Mouse (Mus musculus): ENCODE data around the gene Zyx. TPM values are rescaled to one million over a fixed set of nuclear protein-coding genes. Genes with fewer than 3 reads are reported as not detected.

The Zyx gene
- polyA plus RNA-seq, 1 experiment from 2014 or later: 34.8 TPM

DNA sequence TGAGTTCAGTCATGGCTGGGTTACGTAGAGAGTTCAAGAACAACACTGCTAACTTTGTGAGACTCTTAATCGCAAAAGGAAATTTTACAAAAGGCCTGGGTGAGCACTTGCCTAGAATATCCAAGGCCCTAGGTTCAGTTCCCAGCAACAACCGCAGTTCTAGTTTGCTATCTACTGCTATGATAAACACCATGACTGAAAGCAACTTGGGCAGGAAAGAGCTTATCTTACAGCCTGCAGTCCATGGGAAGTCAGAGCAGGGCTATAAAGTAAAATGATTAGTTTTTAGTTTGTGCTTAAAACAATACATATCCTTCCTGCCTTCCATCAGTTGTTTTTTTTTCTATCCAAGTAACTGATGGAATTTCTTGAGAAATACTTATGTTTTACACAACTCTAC lies 22.9 kb upstream of the Zyx start:
- no peaks in the 10 kb centered on the region for H3K27me3 ChIP-seq (replicated peaks; ENCODE audit: control insufficient read depth, insufficient read depth, low read length)
- no peak overlapping the region for H3K27ac ChIP-seq (ENCODE audit: low read depth, low read length)
- no peak overlapping the region for H3K9ac ChIP-seq (ENCODE audit: low read length)
- H3K4me2 ChIP-seq (ENCODE audit: low read length): no peak overlapping the region
- peaks cover 4% of the 10 kb centered on the region; the same call in 1 of the 2 replicates for H3K4me1 ChIP-seq (ENCODE audit: control insufficient read depth, insufficient read depth, low read length)
- no peaks in the 10 kb centered on the region for H3K9me3 ChIP-seq (replicated peaks; ENCODE audit: control insufficient read depth, low read length)
- no peak for DNase-seq (ENCODE audit: low spot score)
- H3K4me3 ChIP-seq (ENCODE audit: low read depth, low read length): no peak overlapping the region
- 95% methylated on average over 3 of the region's 3 CpGs for WGBS
- H3K36me3 ChIP-seq (ENCODE audit: control insufficient read depth, insufficient read depth, low read length): no peaks in the 10 kb centered on the region
- no peak for ATAC-seq

DNA sequence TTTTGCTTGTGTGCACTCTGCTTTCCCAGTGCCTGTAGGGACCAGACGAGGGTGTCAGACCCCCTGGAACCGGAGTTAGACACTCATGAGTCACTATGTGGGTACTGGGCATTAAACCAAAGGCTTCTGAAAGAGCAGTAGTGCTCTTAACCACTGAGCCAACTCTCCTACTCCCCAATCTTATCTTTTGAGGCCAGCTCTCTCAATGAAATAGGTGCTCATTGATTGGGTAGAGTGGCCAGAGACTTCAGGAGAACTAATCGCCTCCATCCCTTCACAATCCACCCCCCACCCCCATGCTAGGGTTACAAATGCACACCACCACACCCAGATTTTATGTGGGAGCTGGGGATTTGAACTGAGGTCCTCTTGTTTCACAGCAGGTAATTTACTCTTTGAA lies 20.7 kb upstream of the Zyx start:
- Histone ChIP-seq H3K9ac (ENCODE audit: low read length) (no peak overlapping the region), H3K9me3 (replicated peaks; ENCODE audit: control insufficient read depth, low read length) (no peaks in the 10 kb centered on the region), H3K4me2 (ENCODE audit: low read length) (no peak overlapping the region), H3K4me3 (ENCODE audit: low read depth, low read length) (no peak overlapping the region), H3K4me1 (ENCODE audit: control insufficient read depth, insufficient read depth, low read length) (no peaks in the 10 kb centered on the region), H3K27me3 (replicated peaks; ENCODE audit: control insufficient read depth, insufficient read depth, low read length) (no peaks in the 10 kb centered on the region), H3K27ac (ENCODE audit: low read depth, low read length) (no peak overlapping the region), H3K36me3 (ENCODE audit: control insufficient read depth, insufficient read depth, low read length) (no peaks in the 10 kb centered on the region)
- ATAC-seq (no peak), DNase-seq (ENCODE audit: low spot score) (no peak)
- WGBS: 80% methylated on average over 3 of the region's 3 CpGs

DNA sequence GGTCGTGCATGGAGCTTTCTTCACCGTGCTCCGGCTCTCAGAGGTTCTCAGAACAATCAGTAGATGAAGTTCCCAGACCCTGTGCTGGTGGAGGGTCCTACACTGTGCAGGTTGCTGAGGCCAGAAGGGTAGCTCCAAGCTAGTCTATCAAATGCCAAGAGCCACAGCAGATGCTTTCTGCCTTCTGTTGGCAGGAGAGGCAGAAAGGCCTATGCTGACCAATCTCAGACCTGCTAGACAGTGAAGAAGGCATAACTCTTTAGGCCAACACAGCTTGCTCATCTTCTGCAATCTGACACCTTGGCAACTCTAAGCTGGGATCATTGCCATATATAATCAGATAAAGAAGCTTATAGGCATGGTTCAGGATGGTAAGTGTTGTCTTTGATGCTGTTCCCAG lies 19.2 kb upstream of the Zyx start:
- H3K4me2 ChIP-seq (ENCODE audit: low read length): no peak overlapping the region
- DNase-seq (ENCODE audit: low spot score): no peak
- no peaks in the 10 kb centered on the region for H3K27me3 ChIP-seq (replicated peaks; ENCODE audit: control insufficient read depth, insufficient read depth, low read length)
- no peaks in the 10 kb centered on the region for H3K36me3 ChIP-seq (ENCODE audit: control insufficient read depth, insufficient read depth, low read length)
- no peak for ATAC-seq
- H3K4me1 ChIP-seq (ENCODE audit: control insufficient read depth, insufficient read depth, low read length): no peaks in the 10 kb centered on the region
- H3K9me3 ChIP-seq (replicated peaks; ENCODE audit: control insufficient read depth, low read length): no peaks in the 10 kb centered on the region
- no peak overlapping the region for H3K4me3 ChIP-seq (ENCODE audit: low read depth, low read length)
- 81% methylated on average over 3 of the region's 3 CpGs for WGBS
- H3K9ac ChIP-seq (ENCODE audit: low read length): no peak overlapping the region
- no peak overlapping the region for H3K27ac ChIP-seq (ENCODE audit: low read depth, low read length)

DNA sequence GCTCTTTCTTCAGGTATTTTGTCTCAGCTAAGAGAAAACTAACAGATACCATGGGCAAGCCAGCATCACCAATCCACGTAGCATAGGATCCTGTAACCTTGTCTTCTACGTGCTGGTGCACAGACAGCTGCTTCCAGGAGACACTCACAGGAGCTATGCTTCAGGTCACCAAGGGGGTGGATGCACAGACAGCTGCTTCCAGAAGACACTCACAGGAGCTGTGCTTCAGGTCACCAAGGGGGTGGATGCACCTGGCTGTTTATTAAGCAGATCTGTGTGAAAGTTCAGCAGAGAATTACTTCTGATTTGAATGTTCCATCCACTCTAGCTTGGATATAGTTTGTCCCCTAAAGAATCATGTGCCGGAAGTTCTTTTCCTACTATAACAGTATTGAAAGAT lies 18.5 kb upstream of the Zyx start:
- Histone ChIP-seq H3K36me3 (ENCODE audit: control insufficient read depth, insufficient read depth, low read length) (no peaks in the 10 kb centered on the region), H3K4me2 (ENCODE audit: low read length) (no peak overlapping the region), H3K27me3 (replicated peaks; ENCODE audit: control insufficient read depth, insufficient read depth, low read length) (no peaks in the 10 kb centered on the region), H3K9ac (ENCODE audit: low read length) (no peak overlapping the region), H3K9me3 (replicated peaks; ENCODE audit: control insufficient read depth, low read length) (no peaks in the 10 kb centered on the region), H3K4me1 (ENCODE audit: control insufficient read depth, insufficient read depth, low read length) (no peaks in the 10 kb centered on the region), H3K4me3 (ENCODE audit: low read depth, low read length) (no peak overlapping the region), H3K27ac (ENCODE audit: low read depth, low read length) (no peak overlapping the region)
- 91% methylated on average over 3 of the region's 3 CpGs for WGBS
- no peak for ATAC-seq
- no peak for DNase-seq (ENCODE audit: low spot score)

DNA sequence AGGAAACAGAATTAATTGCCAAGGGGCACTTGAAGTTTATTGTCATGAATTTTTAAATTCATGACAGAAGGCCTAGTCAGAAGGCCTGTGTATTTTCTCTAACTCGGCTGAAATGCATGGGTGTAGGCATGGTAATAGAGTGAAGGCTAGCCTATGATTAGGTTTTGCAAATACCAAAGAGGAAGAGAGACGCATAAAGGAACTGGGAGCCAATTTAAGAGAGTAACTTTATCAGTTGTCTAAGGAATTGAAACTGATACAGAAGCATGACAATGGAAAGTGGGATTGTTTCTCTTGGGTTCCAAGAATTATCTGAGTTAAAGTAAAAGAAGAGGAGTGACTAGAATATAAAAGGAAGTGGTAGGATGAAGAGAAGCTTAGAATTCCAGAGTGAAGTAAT lies 10.2 kb upstream of the Zyx start:
- Histone ChIP-seq H3K27me3 (replicated peaks; ENCODE audit: control insufficient read depth, insufficient read depth, low read length) (no peaks in the 10 kb centered on the region), H3K4me1 (ENCODE audit: control insufficient read depth, insufficient read depth, low read length) (no peaks in the 10 kb centered on the region), H3K9me3 (replicated peaks; ENCODE audit: control insufficient read depth, low read length) (no peaks in the 10 kb centered on the region), H3K27ac (ENCODE audit: low read depth, low read length) (no peak overlapping the region), H3K9ac (ENCODE audit: low read length) (no peak overlapping the region), H3K4me3 (ENCODE audit: low read depth, low read length) (no peak overlapping the region), H3K4me2 (ENCODE audit: low read length) (no peak overlapping the region), H3K36me3 (ENCODE audit: control insufficient read depth, insufficient read depth, low read length) (no peaks in the 10 kb centered on the region)
- 87% methylated on average over 2 of the region's 2 CpGs for WGBS
- ATAC-seq (no peak), DNase-seq (ENCODE audit: low spot score) (no peak)

DNA sequence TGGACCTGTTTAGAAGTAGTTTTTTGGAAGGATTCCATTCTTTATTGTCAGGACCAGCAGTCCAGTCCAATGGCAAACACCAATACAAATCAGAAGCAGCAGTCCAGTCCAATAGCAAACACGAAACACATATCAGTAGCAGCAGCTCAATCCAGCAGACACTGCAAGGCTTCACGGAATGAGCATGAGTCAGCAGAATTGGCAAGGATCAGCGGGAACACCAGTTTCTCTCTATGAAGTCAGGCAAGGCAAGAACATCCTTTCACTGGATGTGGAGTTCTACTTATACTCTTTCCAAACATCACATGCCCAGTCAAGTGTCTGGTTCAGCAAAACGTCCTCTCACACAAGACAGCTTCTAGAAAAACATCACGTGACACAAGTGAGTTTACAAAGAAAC lies 9.4 kb upstream of the Zyx start:
- WGBS: 84% methylated on average over 5 of the region's 5 CpGs

DNA sequence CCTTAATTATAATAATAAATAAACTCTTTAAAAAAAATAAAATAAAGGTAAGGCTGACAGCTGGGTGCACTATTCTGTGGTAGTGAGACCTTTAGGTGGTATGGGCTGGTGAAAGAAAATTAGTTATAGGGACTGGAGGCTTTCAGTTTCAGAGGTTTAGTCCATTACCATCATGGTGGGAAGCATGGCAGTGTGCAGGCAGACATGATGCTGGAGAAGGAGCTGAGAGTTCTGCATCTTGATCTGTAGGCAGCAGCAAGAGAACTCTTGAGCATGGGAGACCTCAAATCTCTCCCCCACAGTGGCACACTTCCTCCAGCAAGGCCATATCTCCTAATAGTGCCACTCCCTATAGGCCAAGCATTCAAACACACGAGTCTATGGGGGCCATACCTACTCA lies 7.3 kb upstream of the Zyx start:
- Histone ChIP-seq H3K27ac (ENCODE audit: low read depth, low read length) (no peak overlapping the region), H3K36me3 (ENCODE audit: control insufficient read depth, insufficient read depth, low read length) (no peaks in the 10 kb centered on the region), H3K4me2 (ENCODE audit: low read length) (no peak overlapping the region), H3K9ac (ENCODE audit: low read length) (no peak overlapping the region), H3K27me3 (replicated peaks; ENCODE audit: control insufficient read depth, insufficient read depth, low read length) (no peaks in the 10 kb centered on the region), H3K4me1 (ENCODE audit: control insufficient read depth, insufficient read depth, low read length) (no peaks in the 10 kb centered on the region), H3K9me3 (replicated peaks; ENCODE audit: control insufficient read depth, low read length) (no peaks in the 10 kb centered on the region), H3K4me3 (ENCODE audit: low read depth, low read length) (no peak overlapping the region)
- WGBS: 86% methylated on average over 1 of the region's 1 CpGs
- ATAC-seq: no peak
- no peak for DNase-seq (ENCODE audit: low spot score)

More for the DNA sequence above, 9.4 kb upstream of the Zyx start:
- Histone ChIP-seq H3K4me1 (ENCODE audit: control insufficient read depth, insufficient read depth, low read length) (no peaks in the 10 kb centered on the region), H3K27me3 (replicated peaks; ENCODE audit: control insufficient read depth, insufficient read depth, low read length) (no peaks in the 10 kb centered on the region), H3K9me3 (replicated peaks; ENCODE audit: control insufficient read depth, low read length) (no peaks in the 10 kb centered on the region), H3K36me3 (ENCODE audit: control insufficient read depth, insufficient read depth, low read length) (no peaks in the 10 kb centered on the region), H3K4me3 (ENCODE audit: low read depth, low read length) (no peak overlapping the region), H3K4me2 (ENCODE audit: low read length) (no peak overlapping the region), H3K27ac (ENCODE audit: low read depth, low read length) (no peak overlapping the region), H3K9ac (ENCODE audit: low read length) (no peak overlapping the region)
- DNase-seq (ENCODE audit: low spot score): no peak
- no peak for ATAC-seq

DNA sequence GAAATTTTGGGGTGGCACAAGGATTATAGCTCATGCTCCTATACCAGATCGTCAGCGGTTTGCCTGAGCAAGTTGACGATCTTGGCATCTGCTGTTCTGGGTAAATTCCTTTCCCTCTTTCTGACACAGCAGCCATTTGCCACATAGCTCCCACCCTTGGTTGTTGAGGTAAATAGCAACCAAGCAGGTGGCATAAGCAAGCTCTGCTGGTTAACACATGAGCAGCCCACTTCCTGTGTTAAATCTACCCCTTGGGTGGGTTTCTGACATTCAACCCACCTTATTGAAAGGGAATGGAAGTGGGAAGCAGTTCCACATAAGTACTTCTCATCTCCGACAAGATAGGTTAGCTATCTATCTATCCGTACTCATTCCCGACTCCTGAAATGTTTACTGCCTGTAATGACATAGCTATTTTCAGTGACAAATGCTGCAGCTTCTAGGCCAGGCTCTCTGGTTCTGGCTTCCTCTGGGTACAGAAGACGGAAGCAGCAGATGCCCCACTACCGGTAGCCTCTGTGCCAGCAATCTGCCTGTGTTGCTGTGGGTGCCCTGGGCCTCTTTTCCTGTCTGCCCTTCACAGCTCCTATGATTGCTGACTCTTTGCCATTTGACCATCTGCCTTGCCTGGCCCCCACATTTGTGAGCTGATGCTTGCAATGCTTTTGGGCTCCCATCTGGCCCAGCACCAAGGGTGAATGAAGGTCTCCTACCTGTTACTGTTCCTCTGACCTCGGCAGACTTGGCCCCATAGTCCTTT lies 5.9 kb upstream of the Zyx start:
- H3K27ac ChIP-seq (ENCODE audit: low read depth, low read length): no peak overlapping the region
- no peak for ATAC-seq
- 87% methylated on average over 9 of the region's 9 CpGs for WGBS

DNA sequence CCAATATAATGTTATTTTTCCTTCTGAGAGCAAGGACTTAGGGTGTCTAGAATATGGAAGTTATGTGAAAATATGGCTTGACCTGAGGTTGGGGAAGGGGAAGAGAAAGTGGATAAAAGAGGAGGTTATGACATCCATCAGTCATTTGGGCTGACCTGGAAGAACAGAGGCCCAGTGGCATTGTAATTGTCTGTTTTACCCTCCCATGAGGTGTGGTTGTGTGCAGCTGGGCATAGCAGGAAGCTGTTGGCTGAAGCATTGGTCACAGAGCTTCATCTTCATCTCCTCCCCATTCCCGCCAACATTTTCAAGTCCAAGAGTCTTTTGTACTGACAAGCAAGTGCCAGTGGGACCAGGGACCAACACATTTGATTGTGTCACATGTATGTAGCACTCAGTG lies 5.2 kb upstream of the Zyx start:
- H3K9ac ChIP-seq (ENCODE audit: low read length): no peak overlapping the region
- no peak overlapping the region for H3K27ac ChIP-seq (ENCODE audit: low read depth, low read length)
- H3K4me3 ChIP-seq (ENCODE audit: low read depth, low read length): no peak overlapping the region
- H3K36me3 ChIP-seq (ENCODE audit: control insufficient read depth, insufficient read depth, low read length): no peaks in the 10 kb centered on the region
- ATAC-seq: no peak
- H3K4me1 ChIP-seq (ENCODE audit: control insufficient read depth, insufficient read depth, low read length): no peaks in the 10 kb centered on the region
- no peaks in the 10 kb centered on the region for H3K9me3 ChIP-seq (replicated peaks; ENCODE audit: control insufficient read depth, low read length)
- 89% methylated on average over 1 of the region's 1 CpGs for WGBS
- H3K27me3 ChIP-seq (replicated peaks; ENCODE audit: control insufficient read depth, insufficient read depth, low read length): no peaks in the 10 kb centered on the region
- no peak overlapping the region for H3K4me2 ChIP-seq (ENCODE audit: low read length)
- DNase-seq (ENCODE audit: low spot score): no peak

More for the DNA sequence above, 5.9 kb upstream of the Zyx start:
- H3K4me2 ChIP-seq (ENCODE audit: low read length): no peak overlapping the region
- no peak overlapping the region for H3K4me3 ChIP-seq (ENCODE audit: low read depth, low read length)
- no peaks in the 10 kb centered on the region for H3K4me1 ChIP-seq (ENCODE audit: control insufficient read depth, insufficient read depth, low read length)
- no peaks in the 10 kb centered on the region for H3K36me3 ChIP-seq (ENCODE audit: control insufficient read depth, insufficient read depth, low read length)
- no peak overlapping the region for H3K9ac ChIP-seq (ENCODE audit: low read length)
- no peaks in the 10 kb centered on the region for H3K27me3 ChIP-seq (replicated peaks; ENCODE audit: control insufficient read depth, insufficient read depth, low read length)
- no peaks in the 10 kb centered on the region for H3K9me3 ChIP-seq (replicated peaks; ENCODE audit: control insufficient read depth, low read length)
- DNase-seq (ENCODE audit: low spot score): no peak
